Mouse (Mus musculus): ENCODE data around the gene Gm21972. TPM values are rescaled to one million over a fixed set of nuclear protein-coding genes. Genes with fewer than 3 reads are reported as not detected.

Gene Gm21972
- total RNA-seq (2015) (1.2 TPM in 1 of 2 replicates, not detected in the other), total RNA-seq (2017) (0.84 and 4.3 TPM in 2 replicates)

- no peak for ATAC-seq (ENCODE audit: poor library complexity, severe bottlenecking)
Observed at GRCm38 (mm10) chr1:86133337-86133736, at the start of gene Gm21972. TSS of gene Gm21972 (plus strand) at chr1:86133637.

GRCm38 (mm10) chr1:86094413-86094812, 39.0 kb upstream of the Gm21972 start:
- no peak for ATAC-seq (ENCODE audit: poor library complexity, severe bottlenecking)

GRCm38 (mm10) chr1:86105054-86105453, 28.4 kb upstream of the Gm21972 start:
- no peak for ATAC-seq (ENCODE audit: poor library complexity, severe bottlenecking)

GRCm38 (mm10) chr1:86111779-86112178, 21.7 kb upstream of the Gm21972 start, which contains the start of gene Htr2b:
TSS of gene Htr2b (minus strand) at chr1:86111970.
- no peak for ATAC-seq (ENCODE audit: poor library complexity, severe bottlenecking)

GRCm38 (mm10) chr1:86114141-86114540, 19.3 kb upstream of the Gm21972 start:
- ATAC-seq (ENCODE audit: poor library complexity, severe bottlenecking) = no peak

GRCm38 (mm10) chr1:86119549-86119948, 13.9 kb upstream of the Gm21972 start:
- ATAC-seq (ENCODE audit: poor library complexity, severe bottlenecking) = no peak

GRCm38 (mm10) chr1:86126036-86126435, 7.4 kb upstream of the Gm21972 start:
- no peak for ATAC-seq (ENCODE audit: poor library complexity, severe bottlenecking)

- no peak for ATAC-seq (ENCODE audit: poor library complexity, severe bottlenecking)
Observed at GRCm38 (mm10) chr1:86135315-86135714, 1.9 kb downstream of the Gm21972 start.

- no peak for ATAC-seq (ENCODE audit: poor library complexity, severe bottlenecking)
Observed at GRCm38 (mm10) chr1:86141081-86141480, 7.6 kb downstream of the Gm21972 start.

- no peak for ATAC-seq (ENCODE audit: poor library complexity, severe bottlenecking)
Observed at GRCm38 (mm10) chr1:86143165-86143564, 9.7 kb downstream of the Gm21972 start.

- ATAC-seq (ENCODE audit: poor library complexity, severe bottlenecking) = peak; percentile 71
Observed at GRCm38 (mm10) chr1:86144001-86144944, 10.8 kb downstream of the Gm21972 start.

GRCm38 (mm10) chr1:86146293-86146692, 12.9 kb downstream of the Gm21972 start:
- no peak for ATAC-seq (ENCODE audit: poor library complexity, severe bottlenecking)

- ATAC-seq (ENCODE audit: poor library complexity, severe bottlenecking) = no peak
Observed at GRCm38 (mm10) chr1:86147557-86147956, 14.1 kb downstream of the Gm21972 start.

GRCm38 (mm10) chr1:86148161-86148560, 14.7 kb downstream of the Gm21972 start:
- ATAC-seq (ENCODE audit: poor library complexity, severe bottlenecking) = no peak

- no peak for ATAC-seq (ENCODE audit: poor library complexity, severe bottlenecking)
Observed at GRCm38 (mm10) chr1:86150929-86151328, 17.5 kb downstream of the Gm21972 start.

- ATAC-seq (ENCODE audit: poor library complexity, severe bottlenecking) = no peak
Observed at GRCm38 (mm10) chr1:86151376-86151775, 17.9 kb downstream of the Gm21972 start.

- ATAC-seq (ENCODE audit: poor library complexity, severe bottlenecking) = no peak
Observed at GRCm38 (mm10) chr1:86152618-86153017, 19.2 kb downstream of the Gm21972 start.

GRCm38 (mm10) chr1:86154133-86154823, 20.8 kb downstream of the Gm21972 start, which contains the start of gene Armc9:
TSS of gene Armc9 (plus strand) at chr1:86154780.
- peak; percentile 100 for ATAC-seq (ENCODE audit: poor library complexity, severe bottlenecking)

GRCm38 (mm10) chr1:86154824-86155164, 21.4 kb downstream of the Gm21972 start:
- ATAC-seq (ENCODE audit: poor library complexity, severe bottlenecking) = no peak

- no peak for ATAC-seq (ENCODE audit: poor library complexity, severe bottlenecking)
Observed at GRCm38 (mm10) chr1:86156075-86156474, 22.6 kb downstream of the Gm21972 start.

GRCm38 (mm10) chr1:86156595-86156994, 23.2 kb downstream of the Gm21972 start:
- ATAC-seq (ENCODE audit: poor library complexity, severe bottlenecking) = no peak

- no peak for ATAC-seq (ENCODE audit: poor library complexity, severe bottlenecking)
Observed at GRCm38 (mm10) chr1:86160059-86160458, 26.6 kb downstream of the Gm21972 start.

All from megakaryocyte, adult 5-6 weeks (primary cell).